Mouse (Mus musculus) G1E (cell line): ENCODE measurements around the gene Gm20422.

ENCODE experiments used
- CTCF ChIP-seq: IDR thresholded peaks from 2 replicates; pipeline ENCODE4 v1.5.1; 2012; ENCODE audit warnings: low read depth, low read length, inconsistent platforms, mixed read lengths
- POLR2AphosphoS5 ChIP-seq: IDR thresholded peaks from 2 replicates; pipeline ENCODE4 v1.6.1; 2012; ENCODE audit warnings: low read depth, low read length, inconsistent platforms; ENCODE audit not compliant: insufficient replicate concordance
- TAL1 ChIP-seq: conservative IDR thresholded peaks from 2 replicates; pipeline ENCODE4 v1.6.1; 2012; ENCODE audit warnings: low read depth, low read length, inconsistent platforms, mixed read lengths

- TF ChIP-seq POLR2AphosphoS5 (no peak), CTCF (no peak), TAL1 (no peak)
These were observed 2.6 kb downstream of the Gm20422 start for GRCm38 (mm10) chr8:69772106-69772505.
